Mouse (Mus musculus): ENCODE data around the gene Jade1. TPM values are rescaled to one million over a fixed set of nuclear protein-coding genes. Genes with fewer than 3 reads are reported as not detected.

The Jade1 gene
- polyA plus RNA-seq (2017; shearing (Covaris generic)), result 23.3 TPM

GRCm38 (mm10) chr3:41555491-41556381 lies at the start of gene Jade1:
Gene Jade1, plus strand, starts transcription at chr3:41555731.

Other genes with a start within 250 kb of the Jade1 start
- gene Sclt1, start 186.8 kb downstream of the Jade1 start, polyA plus RNA-seq (2017; shearing (Covaris generic)), result 11.2 TPM
- 13.5 TPM for gene D3Ertd751e, start 186.9 kb downstream of the Jade1 start, polyA plus RNA-seq (2017; shearing (Covaris generic))

Measured in CD4-positive, CD25-positive, alpha-beta regulatory T cell (primary cell).